Mouse (Mus musculus): ENCODE results near the gene Med27. TPM values are rescaled to one million over a fixed set of nuclear protein-coding genes. Genes with fewer than 3 reads are reported as not detected.
A peak's percentile ranks its signal among the peaks of the same experiment; 100 is the strongest.

Med27 gene
- polyA plus RNA-seq, 1 experiment: 99.7 TPM

- peaks cover 21% of the 10 kb centered on the region for H3K27me3 ChIP-seq (replicated peaks)
- H3K4me1 ChIP-seq: peaks cover 82% of the 10 kb centered on the region
- peaks cover 38% of the 10 kb centered on the region for H3K36me3 ChIP-seq (replicated peaks; ENCODE audit: low read length)
- peak overlapping the region; percentile 74 for H3K4me3 ChIP-seq (replicated peaks)
- peaks cover 36% of the 10 kb centered on the region for H3K9me3 ChIP-seq
- TF ChIP-seq FLI1 (IDR thresholded peaks at IDR 0.05; ENCODE audit: low read length): no peak
- TF ChIP-seq GATA1 (IDR thresholded peaks at IDR 0.05; ENCODE audit: borderline replicate concordance, low read length): no peak
These were observed 111.8 kb downstream of the Med27 start for GRCm38 (mm10) chr2:29458346-29458950.

GRCm38 (mm10) chr2:29459648-29460047 is 113.0 kb downstream of the Med27 start:
- Histone ChIP-seq H3K9me3 (peaks cover 36% of the 10 kb centered on the region), H3K4me3 (replicated peaks) (no peak overlapping the region), H3K27me3 (replicated peaks) (peaks cover 15% of the 10 kb centered on the region), H3K36me3 (replicated peaks; ENCODE audit: low read length) (peaks cover 35% of the 10 kb centered on the region), H3K4me1 (peaks cover 71% of the 10 kb centered on the region)
- no peak for TF ChIP-seq GATA1 (IDR thresholded peaks at IDR 0.05; ENCODE audit: borderline replicate concordance, low read length)
- no peak for TF ChIP-seq FLI1 (IDR thresholded peaks at IDR 0.05; ENCODE audit: low read length)

- H3K4me3 ChIP-seq (replicated peaks): no peak overlapping the region
- TF ChIP-seq GATA1 (IDR thresholded peaks at IDR 0.05; ENCODE audit: borderline replicate concordance, low read length): no peak
- TF ChIP-seq FLI1 (IDR thresholded peaks at IDR 0.05; ENCODE audit: low read length): no peak
- H3K9me3 ChIP-seq: peaks cover 36% of the 10 kb centered on the region
- peaks cover 35% of the 10 kb centered on the region for H3K36me3 ChIP-seq (replicated peaks; ENCODE audit: low read length)
- H3K4me1 ChIP-seq: peaks cover 71% of the 10 kb centered on the region
- peaks cover 14% of the 10 kb centered on the region for H3K27me3 ChIP-seq (replicated peaks)
These were observed 115.2 kb downstream of the Med27 start for GRCm38 (mm10) chr2:29461841-29462240.

DNA sequence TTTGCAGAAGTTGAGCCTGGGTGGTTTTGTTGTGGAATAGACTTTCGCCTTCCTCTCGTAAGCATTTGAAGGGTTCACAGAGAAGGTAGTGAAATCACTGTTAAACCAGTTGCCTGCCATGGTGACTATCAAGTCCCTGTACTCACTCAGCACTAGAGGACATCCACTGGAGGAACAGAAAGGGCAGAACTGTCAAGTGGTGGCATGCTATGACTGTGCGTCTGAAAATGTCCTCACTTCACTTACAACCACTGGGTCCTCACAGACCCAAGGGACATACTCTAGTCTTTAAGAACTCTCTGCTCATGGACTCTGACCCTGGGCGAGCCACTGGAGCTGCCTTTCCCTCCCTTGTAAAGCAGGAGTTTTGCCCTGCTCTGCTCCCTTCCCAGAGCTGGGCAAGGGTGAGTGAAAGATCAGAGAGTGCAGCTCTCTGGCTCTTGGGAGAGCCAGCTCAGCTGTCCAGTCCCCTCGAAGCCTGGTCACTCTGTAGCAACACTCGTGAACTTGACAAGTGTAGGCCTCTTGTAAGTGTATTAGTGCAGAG is 116.5 kb downstream of the Med27 start:
- Histone ChIP-seq H3K36me3 (replicated peaks; ENCODE audit: low read length) (peaks cover 35% of the 10 kb centered on the region), H3K9me3 (peaks cover 35% of the 10 kb centered on the region), H3K27me3 (replicated peaks) (peaks cover 14% of the 10 kb centered on the region), H3K4me3 (replicated peaks) (no peak overlapping the region), H3K4me1 (peaks cover 59% of the 10 kb centered on the region)
- TF ChIP-seq GATA1 (IDR thresholded peaks at IDR 0.05; ENCODE audit: borderline replicate concordance, low read length): no peak
- no peak for TF ChIP-seq FLI1 (IDR thresholded peaks at IDR 0.05; ENCODE audit: low read length)

- peaks cover 41% of the 10 kb centered on the region for H3K4me1 ChIP-seq
- no peak for TF ChIP-seq GATA1 (IDR thresholded peaks at IDR 0.05; ENCODE audit: borderline replicate concordance, low read length)
- no peak for TF ChIP-seq FLI1 (IDR thresholded peaks at IDR 0.05; ENCODE audit: low read length)
- no peak overlapping the region for H3K4me3 ChIP-seq (replicated peaks)
- H3K27me3 ChIP-seq (replicated peaks): peaks cover 16% of the 10 kb centered on the region
- H3K9me3 ChIP-seq: peaks cover 22% of the 10 kb centered on the region
- peaks cover 22% of the 10 kb centered on the region for H3K36me3 ChIP-seq (replicated peaks; ENCODE audit: low read length)
These were observed 118.4 kb downstream of the Med27 start for GRCm38 (mm10) chr2:29464851-29465648.

DNA sequence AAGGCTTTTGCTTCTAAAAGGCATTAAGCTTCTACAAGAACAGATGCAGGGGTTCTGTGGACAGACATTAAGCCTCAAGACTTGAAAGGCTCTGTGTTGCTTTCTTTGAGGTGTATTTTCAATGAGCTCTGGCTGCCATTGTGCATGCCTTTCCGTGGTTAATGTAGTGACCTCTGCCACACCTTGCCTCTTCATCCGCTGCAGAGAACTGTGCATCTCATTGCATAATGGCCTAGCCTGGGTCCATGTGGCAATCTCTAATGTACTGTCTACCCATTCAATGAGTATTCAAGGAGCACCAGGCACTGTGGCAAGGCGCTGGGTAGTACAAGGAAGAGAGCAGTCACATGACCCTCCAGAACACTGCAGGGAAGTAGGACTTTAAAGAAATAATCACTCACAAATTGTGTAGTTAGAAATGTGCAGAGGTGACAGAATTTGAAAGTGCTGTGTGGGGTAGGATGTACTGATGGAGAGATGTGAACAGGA is 119.1 kb downstream of the Med27 start:
- H3K9me3 ChIP-seq: peaks cover 16% of the 10 kb centered on the region
- H3K4me3 ChIP-seq (replicated peaks): no peak overlapping the region
- peaks cover 14% of the 10 kb centered on the region for H3K27me3 ChIP-seq (replicated peaks)
- TF ChIP-seq GATA1 (IDR thresholded peaks at IDR 0.05; ENCODE audit: borderline replicate concordance, low read length) (no peak), FLI1 (IDR thresholded peaks at IDR 0.05; ENCODE audit: low read length) (no peak)
- peaks cover 15% of the 10 kb centered on the region for H3K36me3 ChIP-seq (replicated peaks; ENCODE audit: low read length)
- peaks cover 35% of the 10 kb centered on the region for H3K4me1 ChIP-seq

DNA sequence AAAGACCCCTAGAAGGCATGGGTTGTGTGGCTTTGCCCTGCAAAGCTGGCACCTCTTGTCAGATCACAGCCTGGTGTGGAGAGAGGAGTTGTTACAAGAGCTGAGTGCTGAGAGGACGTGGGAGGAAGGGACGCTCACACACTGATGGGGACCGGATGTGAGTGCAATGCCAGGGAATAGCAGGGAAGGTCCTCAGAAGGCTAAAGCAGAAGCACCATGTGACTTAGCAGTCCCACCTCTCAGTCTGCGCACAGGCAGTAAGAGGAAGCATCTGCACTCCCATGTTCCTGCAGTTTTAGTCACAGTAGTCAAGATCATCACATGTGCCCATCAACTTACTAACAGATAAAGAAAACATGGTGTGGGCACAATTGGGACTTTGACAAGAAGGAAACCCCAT is 119.8 kb downstream of the Med27 start:
- Histone ChIP-seq H3K4me1 (peaks cover 31% of the 10 kb centered on the region), H3K4me3 (replicated peaks) (peak overlapping the region; percentile 68)

GRCm38 (mm10) chr2:29468517-29468936 is 121.9 kb downstream of the Med27 start:
- Histone ChIP-seq H3K36me3 (replicated peaks; ENCODE audit: low read length) (peaks cover 7% of the 10 kb centered on the region), H3K4me3 (replicated peaks) (no peak overlapping the region), H3K4me1 (peaks cover 24% of the 10 kb centered on the region), H3K9me3 (no peaks in the 10 kb centered on the region), H3K27me3 (replicated peaks) (peaks cover 5% of the 10 kb centered on the region)
- no peak for TF ChIP-seq GATA1 (IDR thresholded peaks at IDR 0.05; ENCODE audit: borderline replicate concordance, low read length)
- no peak for TF ChIP-seq FLI1 (IDR thresholded peaks at IDR 0.05; ENCODE audit: low read length)

More for the DNA sequence above, 119.8 kb downstream of the Med27 start:
- Histone ChIP-seq H3K9me3 (peaks cover 9% of the 10 kb centered on the region), H3K27me3 (replicated peaks) (peaks cover 10% of the 10 kb centered on the region), H3K36me3 (replicated peaks; ENCODE audit: low read length) (peaks cover 10% of the 10 kb centered on the region)
- TF ChIP-seq FLI1 (IDR thresholded peaks at IDR 0.05; ENCODE audit: low read length) (no peak), GATA1 (IDR thresholded peaks at IDR 0.05; ENCODE audit: borderline replicate concordance, low read length) (no peak)

DNA sequence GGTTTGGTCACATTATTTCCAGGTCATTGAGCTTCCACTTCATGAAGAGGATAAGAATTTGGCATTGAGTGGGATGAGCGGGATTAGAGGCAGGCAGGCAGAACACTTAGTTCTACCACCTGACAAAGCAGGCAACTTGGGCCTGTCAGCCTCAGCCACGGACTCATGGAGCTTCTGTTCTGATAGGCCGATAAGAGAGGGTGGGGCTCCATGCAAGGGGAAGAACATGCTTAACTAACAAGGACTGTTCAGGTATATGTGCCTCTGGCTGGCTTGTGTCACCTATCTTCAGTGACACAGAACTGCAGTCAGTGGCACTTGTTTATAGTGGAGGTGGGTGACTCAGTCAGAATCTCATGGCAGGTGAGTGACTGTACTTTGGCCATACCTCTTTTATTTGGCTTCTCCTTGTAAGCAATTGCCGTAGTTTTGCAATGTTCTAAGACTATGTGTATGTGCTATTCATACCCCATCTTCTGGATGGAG is 126.4 kb downstream of the Med27 start:
- H3K4me3 ChIP-seq (replicated peaks): no peak overlapping the region
- H3K36me3 ChIP-seq (replicated peaks; ENCODE audit: low read length): peaks cover 13% of the 10 kb centered on the region
- no peaks in the 10 kb centered on the region for H3K9me3 ChIP-seq
- no peak for TF ChIP-seq FLI1 (IDR thresholded peaks at IDR 0.05; ENCODE audit: low read length)
- no peak for TF ChIP-seq GATA1 (IDR thresholded peaks at IDR 0.05; ENCODE audit: borderline replicate concordance, low read length)
- H3K27me3 ChIP-seq (replicated peaks): peaks cover 2% of the 10 kb centered on the region
- peaks cover 23% of the 10 kb centered on the region for H3K4me1 ChIP-seq
